In the genomic region with DNA sequence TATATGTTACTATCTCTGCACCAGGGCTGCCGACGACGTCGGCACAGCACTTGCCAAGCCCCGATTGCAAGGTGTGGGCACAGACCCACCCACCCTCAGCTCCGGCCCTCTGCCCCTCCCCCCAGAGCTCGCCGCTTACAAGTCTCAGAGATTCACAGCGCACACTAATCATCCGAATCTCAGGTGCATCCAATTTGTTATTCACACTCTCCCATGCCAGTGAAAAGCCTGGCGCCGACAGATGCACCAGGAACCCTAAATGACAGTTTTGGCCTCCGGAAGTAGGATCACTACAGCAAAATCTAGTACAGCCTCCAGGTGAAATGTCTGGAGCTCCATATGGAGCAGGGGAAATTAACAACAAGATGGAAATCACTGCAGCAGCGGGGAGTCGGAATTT, we compare ENCODE assay signal across 15 mouse cellular contexts.
DNase-seq lines count a peak whose midpoint lies in the region; ATAC-seq lines count a peak whose summit lies in the region.
"Had no signal": no experiment of that assay in that cellular context is flagged by ENCODE, and none has a peak within 500 bp of the region (broad histone marks: within the 10 kb centered on the region; RNA-seq: fewer than 3 reads in every experiment).

No protein-coding gene starts in this region.

- H3K27ac ChIP-seq in kidney, embryonic 16.5 days (ENCODE audit: low read length) = no peak overlapping the region
- H3K27ac ChIP-seq in hindbrain, embryonic 15.5 days (replicated peaks) = 0 out of 2 replicates have a peak overlapping the region, but pooled peaks have one; percentile 25
- H3K27ac ChIP-seq: limb, embryonic 10.5 days; liver, embryonic 14.5 days; stomach, embryonic 15.5 days had no signal

- intact Hi-C loops in left cerebral cortex, postnatal 14 days (cut with DNase I) = no loop called here

- WGBS in kidney, embryonic 16.5 days = 47% methylated on average over 15 of the region's 15 CpGs
- 32% methylated on average over 15 of the region's 15 CpGs for WGBS in hindbrain, embryonic 15.5 days

- no peaks in the 10 kb centered on the region for H3K9me3 ChIP-seq in kidney, embryonic 16.5 days (ENCODE audit: low read length)
- H3K9me3 ChIP-seq in hindbrain, embryonic 15.5 days = no peaks in the 10 kb centered on the region
- H3K9me3 ChIP-seq: limb, embryonic 10.5 days; stomach, embryonic 15.5 days had no signal

- peaks cover 10% of the 10 kb centered on the region; the same call in 1 of the 2 replicates for H3K4me1 ChIP-seq in kidney, embryonic 16.5 days (ENCODE audit: insufficient read depth, low read length)
- peaks cover 17% of the 10 kb centered on the region for H3K4me1 ChIP-seq in hindbrain, embryonic 15.5 days (replicated peaks)

- H3K4me3 ChIP-seq in kidney, embryonic 16.5 days (ENCODE audit: low read length) = no peak overlapping the region
- no peak overlapping the region for H3K4me3 ChIP-seq in hindbrain, embryonic 15.5 days
- H3K4me3 ChIP-seq: limb, embryonic 10.5 days; stomach, embryonic 15.5 days had no signal

- no peaks in the 10 kb centered on the region; the same call in 1 of the 2 replicates for H3K36me3 ChIP-seq in kidney, embryonic 16.5 days (ENCODE audit: insufficient read depth, low read length)
- no peaks in the 10 kb centered on the region for H3K36me3 ChIP-seq in hindbrain, embryonic 15.5 days
- H3K36me3 ChIP-seq: stomach, embryonic 15.5 days had no signal

- no peak overlapping the region for H3K9ac ChIP-seq in kidney, embryonic 16.5 days (replicated peaks; ENCODE audit: low read length)
- no peak overlapping the region for H3K9ac ChIP-seq in hindbrain, embryonic 15.5 days
- H3K9ac ChIP-seq: liver, embryonic 14.5 days; stomach, embryonic 15.5 days had no signal

- ATAC-seq in kidney, embryonic 16.5 days (ENCODE audit: low FRiP score, low TSS enrichment) = no peak
- ATAC-seq in hindbrain, embryonic 15.5 days (ENCODE audit: low FRiP score, low read depth) = no peak
- ATAC-seq: CD4-positive, CD25-positive, alpha-beta regulatory T cell, adult 4 months; inflammation-experienced regulatory T-cells, adult 6 months had no signal

- no peaks in the 10 kb centered on the region for H3K27me3 ChIP-seq in kidney, embryonic 16.5 days (ENCODE audit: insufficient read depth, low read length)
- no peaks in the 10 kb centered on the region for H3K27me3 ChIP-seq in hindbrain, embryonic 15.5 days
- H3K27me3 ChIP-seq: stomach, embryonic 15.5 days had no signal

- DNase-seq in kidney, postnatal 25 days = no peak
- peak; percentile 19 for DNase-seq in cerebellum, adult 11-12 months
- DNase-seq in cerebellum, adult 9-10 months = peak; percentile 42
- DNase-seq in layer of hippocampus, adult 11-12 months (ENCODE audit: low spot score) = no peak
- no peak for DNase-seq in left cerebral cortex, postnatal 14 days (ENCODE audit: low spot score in 2 of 2)
- DNase-seq: gastrocnemius, postnatal 36 days; layer of hippocampus, adult 9-11 months; lung, postnatal 10 days had no signal

- H3K4me2 ChIP-seq in kidney, embryonic 16.5 days (replicated peaks; ENCODE audit: low read depth, low read length) = peak overlapping the region; percentile 15; the same call in 1 of the 2 replicates
- H3K4me2 ChIP-seq in hindbrain, embryonic 15.5 days = peak overlapping the region; percentile 46
- H3K4me2 ChIP-seq: stomach, embryonic 15.5 days had no signal

Comparison
In these comparisons a context has a peak if more than half of its experiments do, and no peak if none do; other contexts are left out.
1. DNase-seq: peak in cerebellum, adult 11-12 months (single experiment) and cerebellum, adult 9-10 months (single experiment); none in kidney, postnatal 25 days (0 of 2), layer of hippocampus, adult 11-12 months (single experiment) and left cerebral cortex, postnatal 14 days (0 of 2).